Mouse (Mus musculus): Measurements from ENCODE around the gene Glul. TPM values are rescaled to one million over a fixed set of nuclear protein-coding genes. Genes with fewer than 3 reads are reported as not detected.

The Glul gene
- total RNA-seq, 4 experiments from 2014 or later: 1,837 to 2,236 (median 2,010) TPM

DNA sequence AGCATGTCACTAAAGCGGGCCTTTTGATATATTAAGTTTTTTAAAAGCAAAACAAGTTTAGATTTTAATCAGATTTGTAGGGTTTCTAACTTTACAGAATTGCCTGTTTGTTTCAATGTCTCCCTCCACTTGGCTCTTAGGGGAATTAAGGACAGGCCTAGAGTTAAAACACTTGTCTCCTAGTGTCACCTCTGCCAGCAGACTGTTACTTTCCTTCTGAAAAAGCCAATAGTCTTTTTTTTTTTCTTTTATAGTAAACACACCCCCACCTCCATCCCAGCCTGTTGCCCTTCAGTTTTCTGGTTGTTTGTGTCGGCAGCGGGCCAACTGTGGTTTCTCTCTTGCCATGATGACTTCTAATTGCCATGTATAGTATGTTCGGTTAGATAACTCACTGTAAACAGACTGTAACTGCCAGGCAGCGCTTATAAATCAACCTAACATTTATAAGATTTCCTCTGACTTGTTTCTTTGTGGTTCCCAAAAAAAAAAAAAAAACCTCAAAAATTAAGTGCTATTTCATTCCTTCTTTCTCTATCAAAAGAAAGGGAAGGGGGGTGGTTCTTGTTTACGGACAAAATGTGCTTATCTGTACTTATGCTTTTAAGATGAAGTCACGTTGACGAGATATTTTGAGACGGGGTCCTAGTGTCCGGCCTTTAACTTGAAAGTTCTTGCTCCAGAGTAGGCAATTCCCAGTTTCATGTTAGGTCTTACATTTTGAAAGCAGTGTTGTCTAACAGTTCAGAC lies 9.6 kb downstream of the Glul start:
- DNase-seq (ENCODE audit: low spot score in 2 of 2): no peak

DNA sequence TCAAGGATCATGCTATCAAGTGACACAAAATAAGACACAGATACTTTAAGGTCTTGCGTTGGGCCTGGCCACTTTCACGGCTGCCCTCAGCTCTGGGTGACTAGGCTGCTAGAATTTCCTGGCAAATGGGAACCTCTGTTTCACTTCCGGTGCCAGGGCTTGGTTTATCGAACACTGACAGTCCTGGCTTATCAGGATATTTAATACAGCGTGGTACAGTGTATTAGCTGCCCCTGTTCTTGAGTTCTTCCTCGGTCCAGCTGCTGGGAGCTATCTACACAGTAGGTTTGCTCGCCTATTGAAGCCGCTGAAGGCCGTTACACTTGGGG lies 10.2 kb downstream of the Glul start:
- no peak for DNase-seq (ENCODE audit: low spot score in 2 of 2)

DNA sequence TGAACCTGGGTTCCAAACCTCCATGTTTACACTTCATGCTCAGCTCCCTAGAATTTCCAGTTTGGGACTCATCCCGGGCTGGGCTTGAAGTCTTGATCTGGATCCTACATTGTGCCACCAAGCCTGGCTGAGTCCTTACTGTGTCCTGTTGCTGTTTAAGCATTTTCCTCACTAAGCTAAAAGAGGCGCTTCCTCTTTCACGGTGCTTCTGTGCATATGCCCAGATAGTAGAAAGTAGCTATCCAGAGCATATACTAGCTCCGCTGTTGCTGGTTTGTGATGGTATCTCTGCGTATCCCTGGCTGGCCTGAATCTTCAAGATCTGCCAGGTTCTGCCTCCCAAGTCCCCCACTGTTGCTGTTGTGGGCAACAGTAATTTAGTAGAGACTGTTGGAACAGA lies 10.7 kb downstream of the Glul start:
- DNase-seq (ENCODE audit: low spot score in 2 of 2): no peak

DNA sequence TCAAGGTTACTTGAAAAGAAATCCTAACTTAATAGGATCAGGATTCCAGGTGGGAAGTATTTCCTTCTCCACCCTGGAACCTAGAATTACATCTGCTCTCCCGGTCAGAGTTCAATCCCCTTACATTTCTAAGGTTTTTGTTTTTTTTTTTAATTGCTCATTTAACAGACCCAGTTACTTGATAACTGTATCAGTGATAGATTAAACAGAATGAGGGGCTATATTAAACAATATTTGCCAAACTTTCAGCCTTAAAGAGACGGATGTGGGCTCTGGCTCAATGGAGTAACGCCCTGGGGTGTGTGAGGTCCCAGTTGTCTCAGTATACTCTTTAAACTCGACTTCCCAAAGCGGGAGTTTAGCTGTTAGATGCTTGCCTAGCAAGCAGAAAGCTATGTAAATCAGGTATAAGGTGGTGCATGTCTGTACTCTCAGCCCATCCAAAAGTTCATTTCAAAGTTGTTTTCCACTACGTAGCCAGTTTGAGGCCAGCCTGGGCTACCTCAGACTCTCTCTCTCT lies 11.6 kb downstream of the Glul start:
- no peak for DNase-seq (ENCODE audit: low spot score in 2 of 2)

DNA sequence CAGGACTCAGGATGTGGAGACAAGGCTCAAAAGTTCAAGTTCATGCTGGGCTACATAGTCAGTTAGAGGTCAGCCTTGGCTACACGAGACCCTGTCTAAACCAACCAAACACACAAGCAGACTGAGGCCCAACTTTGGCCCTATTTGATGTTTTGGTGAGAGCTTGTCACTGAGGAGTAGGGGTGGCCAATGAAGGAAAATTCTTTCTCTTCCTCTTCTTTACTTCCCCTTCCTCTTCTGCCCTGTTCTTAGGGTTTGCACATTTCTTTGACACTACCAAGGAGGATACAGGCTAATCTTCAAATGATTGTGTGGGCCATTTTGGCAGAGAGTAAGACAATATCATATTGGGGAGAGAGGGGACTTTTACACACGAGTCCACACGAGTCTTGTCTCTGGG lies 14.1 kb downstream of the Glul start:
- no peak for DNase-seq (ENCODE audit: low spot score in 2 of 2)

DNA sequence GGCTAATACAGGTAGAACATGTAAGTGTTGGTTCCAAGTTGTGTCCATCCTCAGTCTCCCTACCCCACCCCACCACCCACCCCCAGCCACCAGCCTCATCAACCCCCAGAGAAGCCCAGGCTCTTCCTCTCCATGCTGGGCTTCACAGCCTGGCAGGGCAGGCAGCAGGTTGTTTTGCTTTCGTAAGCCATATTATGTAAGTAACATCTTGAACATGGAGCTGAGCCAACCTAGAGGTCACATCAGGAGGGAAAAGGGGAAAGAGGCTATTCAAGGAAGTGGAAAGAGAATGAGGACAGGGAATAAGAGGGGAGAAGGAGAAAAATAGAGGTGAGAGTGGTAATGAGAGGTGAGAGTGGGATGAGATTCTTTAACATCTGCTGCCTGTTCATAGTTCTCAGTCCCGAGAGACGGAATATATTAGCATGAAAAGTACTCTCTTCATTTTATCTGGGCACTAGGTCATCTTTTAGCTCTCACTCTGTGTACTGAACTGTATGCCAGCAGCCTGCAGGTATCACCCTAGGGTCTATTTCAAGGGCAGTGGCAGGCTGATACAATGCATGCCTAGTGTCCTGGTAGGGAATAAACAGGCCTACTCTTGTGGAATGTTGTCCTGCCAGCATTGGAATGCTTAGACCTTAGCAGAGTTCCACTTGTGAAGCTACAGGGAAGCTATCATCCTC lies 18.9 kb downstream of the Glul start:
- no peak for DNase-seq (ENCODE audit: low spot score in 2 of 2)

DNA sequence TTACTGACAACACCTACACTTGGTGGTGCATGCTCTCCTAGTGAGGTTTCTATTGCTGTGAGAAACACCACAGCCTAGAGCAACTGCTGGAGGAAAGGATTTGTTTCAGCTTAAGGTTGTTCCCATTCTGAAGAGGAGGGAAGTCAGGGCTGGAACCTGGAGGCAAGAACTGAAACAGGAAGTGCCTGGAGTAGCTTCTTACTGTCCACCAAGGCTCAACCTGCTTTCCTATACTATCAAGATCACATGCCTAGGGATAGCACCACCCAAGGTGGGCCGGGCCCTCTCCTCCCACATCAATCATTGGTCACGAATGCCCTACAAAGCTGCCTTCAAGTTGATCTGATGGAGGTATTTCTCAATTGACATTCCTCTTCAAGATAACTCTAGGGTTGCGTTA lies 21.9 kb downstream of the Glul start:
- DNase-seq (ENCODE audit: low spot score in 2 of 2): no peak

DNA sequence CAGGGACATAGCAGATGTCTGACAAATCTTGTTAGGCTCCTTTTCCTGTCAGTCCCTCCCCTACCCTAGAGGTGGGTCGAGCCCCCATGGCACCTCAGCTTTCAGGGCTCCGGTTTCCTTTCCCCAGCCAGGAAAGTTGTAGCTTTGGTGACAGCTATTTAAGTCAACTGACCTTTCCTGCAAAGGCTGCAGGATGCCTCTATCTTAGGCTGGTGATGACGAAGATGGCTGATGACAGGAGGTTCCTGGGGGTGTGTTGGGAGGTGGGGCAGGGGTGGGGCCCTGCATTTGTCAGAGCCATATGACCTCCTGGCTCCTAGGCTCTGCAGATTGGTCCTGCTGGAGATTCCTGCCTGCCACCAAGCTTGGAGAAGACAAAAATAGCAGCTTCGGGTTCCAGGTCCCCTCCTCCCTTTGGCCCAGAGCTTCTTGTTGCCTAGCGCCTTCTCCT lies 22.9 kb downstream of the Glul start:
- DNase-seq (ENCODE audit: low spot score in 2 of 2): no peak

DNA sequence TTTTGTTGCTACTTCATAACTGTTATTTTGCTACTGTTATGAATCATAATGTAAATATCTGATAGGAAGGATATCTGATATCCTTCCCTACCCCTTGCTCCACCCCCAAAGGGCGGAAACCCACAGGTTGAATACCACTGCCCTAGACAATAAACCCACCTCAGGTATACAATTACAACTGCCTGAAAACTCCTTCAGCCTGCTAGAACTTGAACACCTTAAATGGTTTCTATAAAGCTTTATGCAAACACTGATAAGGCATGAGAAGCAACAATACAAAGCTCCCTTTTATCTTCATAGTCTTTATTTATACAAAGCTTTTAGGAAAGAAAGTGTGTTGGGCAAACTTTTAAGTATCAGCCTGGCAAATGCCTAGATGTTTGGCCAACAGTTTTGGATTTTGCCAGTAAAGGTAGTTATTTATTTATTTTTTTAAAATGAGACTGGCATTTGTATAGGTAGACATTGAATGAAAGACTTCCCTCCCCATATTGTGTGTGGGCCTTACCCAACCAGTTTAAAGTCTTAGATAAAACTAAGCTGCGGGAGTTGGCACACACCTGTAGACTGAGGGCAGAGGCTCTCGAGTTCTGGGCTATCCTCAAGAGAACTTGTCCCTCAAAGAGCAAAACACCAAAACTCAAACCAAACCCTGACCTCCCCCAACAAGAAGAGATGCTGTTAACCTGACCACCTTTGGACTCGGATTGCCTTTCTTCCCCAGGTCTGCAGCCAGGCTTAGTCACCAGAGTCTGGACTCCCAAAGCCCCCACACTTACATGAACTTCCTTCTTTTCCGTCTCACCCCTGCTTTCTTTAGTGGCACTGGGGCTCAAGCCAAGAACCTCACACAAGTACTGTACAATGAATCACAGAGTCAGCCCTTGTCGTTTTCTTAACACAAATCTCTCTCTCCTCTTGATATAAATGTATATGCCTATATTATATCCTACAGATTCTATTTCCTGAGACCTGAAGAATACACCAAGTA lies 24.9 kb downstream of the Glul start:
- DNase-seq (ENCODE audit: low spot score in 2 of 2): no peak

DNA sequence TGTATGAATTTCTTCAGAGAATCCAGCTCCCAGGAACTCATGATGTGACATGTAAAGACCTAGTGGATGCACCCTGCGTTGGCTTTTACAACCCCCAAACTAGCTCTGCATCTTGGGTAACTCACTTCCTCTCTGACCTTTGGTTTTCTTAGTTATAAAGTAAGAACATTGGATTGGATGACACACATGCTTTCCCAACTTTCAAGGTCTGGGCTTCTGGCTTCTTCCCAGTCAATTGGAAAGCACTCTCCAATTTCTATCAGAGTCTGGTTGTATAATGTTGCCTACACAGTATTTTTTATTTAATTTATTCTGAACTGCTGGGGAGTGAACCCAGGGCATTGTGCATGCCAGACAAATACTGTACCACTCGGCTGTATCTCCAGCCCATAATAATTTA lies 30.7 kb downstream of the Glul start:
- DNase-seq (ENCODE audit: low spot score in 2 of 2): no peak

DNA sequence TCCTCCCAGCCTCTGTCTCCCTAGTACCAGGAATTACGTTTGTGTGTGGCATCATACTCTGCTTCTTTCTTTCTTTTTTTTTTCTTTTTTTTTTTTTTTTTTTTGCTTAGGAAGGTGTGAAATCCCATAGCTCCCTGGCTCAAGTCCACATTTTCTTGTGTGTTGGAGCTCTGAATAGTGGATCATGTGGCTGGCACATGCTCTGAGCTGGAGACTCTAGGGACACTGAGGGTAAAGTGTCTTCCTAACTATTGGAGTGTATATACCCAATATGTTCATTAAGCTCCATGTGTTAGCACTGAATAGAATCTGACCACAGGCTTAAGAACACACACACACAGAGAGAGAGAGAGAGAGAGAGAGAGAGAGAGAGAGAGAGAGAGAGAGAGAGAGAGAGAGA lies 34.0 kb downstream of the Glul start:
- DNase-seq (ENCODE audit: low spot score in 2 of 2): no peak

DNA sequence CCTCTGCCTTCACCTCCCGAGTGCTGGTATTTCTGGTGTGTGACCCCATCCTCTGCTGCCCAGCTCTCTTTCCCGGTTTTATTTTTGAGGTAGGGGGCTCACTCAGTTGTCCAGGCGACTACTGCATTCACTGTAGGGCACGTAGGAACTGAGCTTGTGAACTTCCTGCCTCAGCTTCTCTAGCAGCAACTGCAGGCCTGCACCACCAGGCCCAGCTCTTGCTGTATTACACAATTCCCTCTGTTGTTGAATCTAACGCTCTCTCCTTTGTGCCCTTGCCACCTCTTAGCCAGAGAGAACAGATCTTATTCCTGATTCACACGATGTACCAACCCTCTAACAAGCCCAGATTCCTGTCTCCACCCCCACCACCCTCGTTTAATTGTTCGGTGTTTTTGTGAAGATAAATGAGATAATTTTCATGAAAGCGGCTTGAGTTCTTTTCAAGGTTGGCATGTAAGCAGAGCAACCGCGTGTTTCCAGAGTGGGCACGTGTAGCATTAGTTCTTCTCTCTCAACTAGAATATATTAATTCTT lies 36.2 kb downstream of the Glul start:
- no peak for DNase-seq (ENCODE audit: low spot score in 2 of 2)

DNA sequence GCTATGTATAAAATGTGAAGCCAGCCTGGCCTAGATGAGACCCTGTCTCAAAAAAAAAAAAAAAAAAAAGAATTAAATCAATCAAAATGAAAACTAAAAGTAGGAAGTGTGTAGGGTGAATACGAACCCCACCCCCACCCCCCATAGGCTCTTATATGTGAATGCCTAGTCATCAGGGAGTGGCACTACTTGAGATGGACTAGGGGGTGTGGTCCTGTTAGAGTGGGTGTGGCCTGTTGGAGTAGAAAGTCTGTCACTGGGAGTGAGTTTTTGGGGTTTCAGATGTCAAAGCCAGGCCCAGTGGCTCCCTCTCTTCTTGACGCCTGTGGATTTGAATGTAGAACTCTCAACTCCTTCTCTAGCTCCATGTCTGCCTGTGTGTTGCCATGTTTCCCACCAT lies 37.3 kb downstream of the Glul start:
- no peak for DNase-seq (ENCODE audit: low spot score in 2 of 2)

DNA sequence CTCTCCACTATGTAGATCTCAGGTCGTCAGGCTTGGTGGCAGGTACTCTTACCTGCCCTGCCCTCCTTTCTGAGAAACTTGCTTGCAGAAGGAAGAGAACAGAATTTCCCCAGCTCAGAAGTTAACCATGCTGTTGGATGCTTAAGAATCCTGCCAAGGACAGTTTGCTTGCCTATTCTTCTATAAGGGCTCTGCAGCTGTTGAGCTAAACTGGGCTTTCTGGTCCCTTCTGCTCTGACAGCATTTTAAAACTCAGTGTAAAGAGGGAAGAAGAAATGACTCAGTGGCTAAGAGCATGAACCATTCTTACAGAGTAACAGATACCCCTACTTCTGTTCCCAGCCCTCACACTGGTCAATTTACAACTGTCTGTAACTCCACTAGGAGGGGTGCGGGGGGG lies 41.2 kb downstream of the Glul start:
- DNase-seq (ENCODE audit: low spot score in 2 of 2): peak in 1 of 2 experiments; percentile 34

DNA sequence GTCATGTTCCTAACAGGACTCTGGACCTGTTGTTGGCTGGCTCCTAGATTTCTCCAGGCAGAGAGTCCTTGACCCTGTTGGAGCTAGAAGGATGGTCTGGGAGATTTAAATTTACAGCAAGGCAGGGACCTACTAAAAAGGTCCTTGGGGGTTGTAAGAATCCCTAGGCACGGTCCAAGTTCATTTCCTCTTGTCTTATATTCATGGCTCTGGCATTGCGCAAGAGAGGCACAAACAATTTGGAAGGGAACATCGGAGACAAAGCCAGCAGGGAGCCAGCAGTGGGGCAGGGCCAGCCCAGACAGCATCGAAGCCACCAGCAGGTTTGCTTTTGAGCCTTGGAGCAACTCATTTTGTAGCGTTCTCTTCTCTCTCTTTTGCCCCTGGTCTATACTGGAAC lies 45.4 kb downstream of the Glul start:
- no peak for DNase-seq (ENCODE audit: low spot score in 2 of 2)

DNA sequence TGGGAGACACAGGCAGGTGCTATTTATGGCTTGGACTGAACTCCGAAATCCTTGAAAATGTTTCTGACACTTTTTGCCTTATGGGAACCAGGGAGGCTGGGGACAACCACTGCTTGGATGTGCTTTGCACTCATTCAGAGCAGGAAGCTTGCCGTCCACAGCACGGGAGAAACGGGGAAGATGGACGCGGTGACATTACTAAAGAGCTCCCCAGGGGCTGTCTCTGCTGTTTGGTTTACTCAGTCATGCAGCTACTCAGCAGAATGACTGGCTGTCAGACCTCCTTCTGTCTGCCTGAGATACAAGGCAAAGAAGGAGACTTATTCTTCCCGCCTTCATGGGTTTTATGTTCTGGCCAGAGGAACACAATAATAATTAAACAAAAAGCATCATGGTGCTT lies 47.2 kb downstream of the Glul start:
- DNase-seq (ENCODE audit: low spot score in 2 of 2): no peak

DNA sequence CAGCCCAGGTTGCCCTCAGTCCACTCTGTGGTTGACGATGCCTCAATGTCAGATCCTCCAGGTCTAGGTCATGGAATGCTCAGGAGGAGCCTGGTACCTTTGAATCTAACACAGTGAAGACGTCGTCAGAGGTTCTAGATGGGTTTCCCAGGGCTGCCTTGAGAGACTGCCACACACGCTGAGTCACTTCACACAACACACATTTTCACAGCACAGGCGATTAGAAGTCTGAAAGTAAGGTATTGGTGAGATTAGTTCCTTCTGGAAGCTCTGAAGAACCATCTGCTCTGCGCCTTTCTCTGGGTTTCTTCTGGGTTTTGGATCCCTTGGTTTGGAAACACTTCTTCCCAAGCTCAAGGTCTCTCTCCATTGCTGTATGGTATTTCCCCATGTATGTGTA lies 48.1 kb downstream of the Glul start:
- peak in 1 of 2 experiments; percentile 37 for DNase-seq (ENCODE audit: low spot score in 2 of 2)

DNA sequence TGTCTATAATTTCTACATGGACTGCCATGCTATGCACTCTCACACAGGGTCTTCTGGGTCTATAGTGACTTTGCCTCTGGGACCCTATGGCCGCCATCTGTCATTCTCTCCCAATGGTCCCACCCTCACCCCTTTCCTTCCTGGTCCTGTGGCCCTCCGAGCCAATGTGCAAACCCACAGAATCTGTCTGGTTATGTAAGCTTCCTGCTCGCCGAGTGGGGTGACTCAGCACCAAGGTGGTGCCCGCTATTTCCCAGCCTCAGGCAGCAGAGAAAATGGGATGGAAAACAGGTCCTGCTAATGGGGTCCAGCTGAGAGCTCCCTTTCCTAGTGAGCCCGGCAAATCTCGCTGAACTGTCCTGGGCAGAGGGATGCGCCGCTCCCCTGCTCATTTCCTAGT lies 53.5 kb downstream of the Glul start:
- DNase-seq (ENCODE audit: low spot score in 2 of 2): peak in 1 of 2 experiments; percentile 43

DNA sequence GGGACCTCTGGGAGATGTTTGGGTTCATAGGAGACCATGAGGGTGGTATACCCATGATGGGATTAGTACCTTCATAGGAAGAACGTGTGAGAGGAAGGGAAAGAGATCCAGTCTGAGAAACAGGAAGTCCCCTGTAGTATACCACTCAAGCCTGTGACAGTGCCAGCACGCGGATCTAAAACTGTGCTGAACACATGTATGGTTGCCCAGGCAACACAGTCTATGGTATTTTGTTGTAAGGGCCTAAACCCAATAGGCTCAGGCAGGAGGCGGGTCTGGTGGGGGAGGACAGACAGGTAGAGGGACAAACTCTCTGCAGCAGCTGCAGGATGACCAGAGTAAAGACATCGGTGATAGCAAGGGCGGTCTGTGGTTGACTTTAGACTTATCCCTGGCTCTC lies 54.1 kb downstream of the Glul start:
- peak in 1 of 2 experiments; percentile 42 for DNase-seq (ENCODE audit: low spot score in 2 of 2)

DNA sequence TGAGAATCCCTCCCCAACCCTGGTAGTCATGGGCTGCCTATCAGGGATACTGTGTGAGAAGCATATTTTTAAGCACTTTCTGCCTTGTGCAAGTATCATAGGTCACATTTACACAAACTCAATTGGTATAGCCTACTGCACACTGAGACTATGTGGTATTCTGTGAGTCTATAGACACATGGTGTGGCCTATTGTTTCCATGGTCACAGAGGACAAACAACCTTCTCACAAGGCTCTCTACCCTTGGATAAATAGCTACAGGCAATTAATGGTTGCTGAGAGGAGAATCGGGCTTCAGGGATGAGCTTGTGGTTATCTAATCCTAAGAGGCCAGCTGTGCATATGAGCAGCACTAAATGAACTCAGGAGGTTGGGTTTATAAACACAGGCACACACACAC lies 58.1 kb downstream of the Glul start:
- DNase-seq (ENCODE audit: low spot score in 2 of 2): no peak
